Comparison of ENCODE assay signal across 13 mouse cellular contexts in the genomic region with DNA sequence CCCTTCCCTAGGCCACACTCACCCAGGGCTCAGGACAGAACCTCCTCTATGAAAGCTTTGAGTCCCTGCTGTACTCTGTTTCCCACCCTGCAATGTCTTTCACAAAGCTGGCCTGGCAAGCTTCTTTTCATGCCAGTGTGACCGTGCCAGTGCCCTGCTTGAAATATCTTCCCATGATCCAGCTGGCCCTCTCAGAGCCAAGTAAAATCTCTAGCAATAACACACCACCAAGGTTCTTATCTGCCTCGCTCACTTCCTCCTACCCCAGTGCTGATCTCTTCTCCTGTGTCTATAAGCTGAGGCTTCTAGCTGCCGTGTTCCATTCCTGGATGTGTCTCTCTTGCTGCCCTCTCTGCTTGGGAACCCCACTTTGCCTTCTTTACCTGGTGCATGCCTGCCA.
DNase-seq lines count a peak whose midpoint lies in the region; ATAC-seq and TF ChIP-seq lines count a peak whose summit lies in the region.
"Had no signal": no experiment of that assay in that cellular context is flagged by ENCODE, and none has a peak within 500 bp of the region (broad histone marks: within the 10 kb centered on the region; RNA-seq: fewer than 3 reads in every experiment).

No protein-coding gene starts in this region.

- peak in 1 of 2 experiments; percentile 59 for DNase-seq in heart, adult 2 months
- DNase-seq in heart, postnatal 25 days (ENCODE audit: low spot score): no peak
- DNase-seq in adipocyte (ENCODE audit: low spot score): peak; percentile 28
- peak; percentile 13 for DNase-seq in cerebellum, adult 11 months
- no peak for DNase-seq in T-cell, adult 2 months (ENCODE audit: low spot score)
- DNase-seq: kidney, postnatal 10 days; right cerebral cortex, postnatal 14 days; thymus, adult 2 months had no signal

- H3K36me3 ChIP-seq in heart, adult 2 months (ENCODE audit: control insufficient read depth, insufficient read depth, low read length): no peaks in the 10 kb centered on the region
- no peaks in the 10 kb centered on the region for H3K36me3 ChIP-seq in heart, embryonic 11.5 days (ENCODE audit: control insufficient read depth, insufficient read depth, low read length)
- H3K36me3 ChIP-seq in forebrain, embryonic 15.5 days: no peaks in the 10 kb centered on the region
- H3K36me3 ChIP-seq: liver, embryonic 15.5 days had no signal

- no peak for ATAC-seq in heart, embryonic 11.5 days (replicated peaks; ENCODE audit: insufficient number of reproducible peaks, low FRiP score, low TSS enrichment)
- ATAC-seq in forebrain, embryonic 15.5 days (replicated peaks): no peak; the same call in 1 of the 2 replicates

- peaks cover 4% of the 10 kb centered on the region for H3K4me1 ChIP-seq in heart, adult 2 months (ENCODE audit: control insufficient read depth, insufficient read depth, low read length)
- H3K4me1 ChIP-seq in heart, embryonic 11.5 days (ENCODE audit: control insufficient read depth, insufficient read depth, low read length): peaks cover 37% of the 10 kb centered on the region
- H3K4me1 ChIP-seq in forebrain, embryonic 15.5 days: peaks cover 17% of the 10 kb centered on the region
- H3K4me1 ChIP-seq: liver, embryonic 15.5 days had no signal

- no peak for TF ChIP-seq POLR2A in heart, adult 2 months (IDR thresholded peaks at IDR 0.05; ENCODE audit: insufficient read depth, low read depth, low read length)

- H3K9ac ChIP-seq in heart, adult 2 months (ENCODE audit: low read depth, low read length): no peak overlapping the region
- no peak overlapping the region for H3K9ac ChIP-seq in heart, embryonic 11.5 days (ENCODE audit: low read depth, low read length)
- H3K9ac ChIP-seq in forebrain, embryonic 15.5 days (replicated peaks): no peak overlapping the region
- H3K9ac ChIP-seq: liver, embryonic 15.5 days had no signal

- no peaks in the 10 kb centered on the region for H3K79me2 ChIP-seq in heart, adult 2 months (replicated peaks; ENCODE audit: control insufficient read depth, insufficient read depth, low read length)

- no peak for TF ChIP-seq CTCF in heart, adult 2 months (IDR thresholded peaks at IDR 0.05)

- H3K4me2 ChIP-seq in heart, embryonic 11.5 days: no peak overlapping the region
- no peak overlapping the region for H3K4me2 ChIP-seq in forebrain, embryonic 15.5 days (replicated peaks)
- H3K4me2 ChIP-seq: liver, embryonic 15.5 days had no signal

- no peak for TF ChIP-seq EP300 in heart, adult 2 months (IDR thresholded peaks at IDR 0.05; ENCODE audit: insufficient read depth, low read depth, low read length)

- 19% methylated on average over 3 of the region's 3 CpGs for WGBS in heart, adult 2 months
- 35% methylated on average over 3 of the region's 3 CpGs for WGBS in heart, embryonic 11.5 days (ENCODE audit: insufficient replicate concordance)
- 67% methylated on average over 3 of the region's 3 CpGs for WGBS in forebrain, embryonic 15.5 days

- H3K27me3 ChIP-seq in heart, adult 2 months (ENCODE audit: control insufficient read depth, insufficient read depth, low read length): no peaks in the 10 kb centered on the region
- no peaks in the 10 kb centered on the region for H3K27me3 ChIP-seq in heart, embryonic 11.5 days (ENCODE audit: control insufficient read depth, insufficient read depth, low read length)
- H3K27me3 ChIP-seq in forebrain, embryonic 15.5 days: no peaks in the 10 kb centered on the region
- H3K27me3 ChIP-seq: CH12.LX; liver, embryonic 15.5 days had no signal

- H3K4me3 ChIP-seq in heart, adult 2 months: no peak overlapping the region
- H3K4me3 ChIP-seq in heart, embryonic 11.5 days (ENCODE audit: low read depth, low read length): no peak overlapping the region
- H3K4me3 ChIP-seq in forebrain, embryonic 15.5 days: no peak overlapping the region
- H3K4me3 ChIP-seq: liver, embryonic 15.5 days had no signal

- intact Hi-C loops in heart, adult 2 months (cut with DNase I): loop anchor here (5.0 kb wide), 1 partner anchor 34 kb away; no protein-coding TSS in a partner anchor
- intact Hi-C loops in heart, postnatal 25 days (cut with DNase I): loop anchor here (5.0 kb wide), 1 partner anchor 34 kb away; no protein-coding TSS in a partner anchor

- peak overlapping the region; percentile 23 for H3K27ac ChIP-seq in heart, adult 2 months
- H3K27ac ChIP-seq in heart, embryonic 11.5 days (ENCODE audit: low read depth, low read length): peak overlapping the region; percentile 29; the same call in 1 of the 2 replicates
- no peak overlapping the region for H3K27ac ChIP-seq in forebrain, embryonic 15.5 days (replicated peaks)
- H3K27ac ChIP-seq: liver, embryonic 15.5 days; macrophage had no signal

- no peaks in the 10 kb centered on the region for H3K9me3 ChIP-seq in heart, embryonic 11.5 days (replicated peaks; ENCODE audit: control insufficient read depth, low read length)
- no peaks in the 10 kb centered on the region for H3K9me3 ChIP-seq in forebrain, embryonic 15.5 days
- H3K9me3 ChIP-seq: liver, embryonic 15.5 days had no signal

Comparison
In these comparisons a context has a peak if more than half of its experiments do, and no peak if none do; other contexts are left out.
1. DNase-seq: peak in adipocyte (single experiment) and cerebellum, adult 11 months (single experiment); none in heart, postnatal 25 days (single experiment) and T-cell, adult 2 months (single experiment).